In the genomic region with DNA sequence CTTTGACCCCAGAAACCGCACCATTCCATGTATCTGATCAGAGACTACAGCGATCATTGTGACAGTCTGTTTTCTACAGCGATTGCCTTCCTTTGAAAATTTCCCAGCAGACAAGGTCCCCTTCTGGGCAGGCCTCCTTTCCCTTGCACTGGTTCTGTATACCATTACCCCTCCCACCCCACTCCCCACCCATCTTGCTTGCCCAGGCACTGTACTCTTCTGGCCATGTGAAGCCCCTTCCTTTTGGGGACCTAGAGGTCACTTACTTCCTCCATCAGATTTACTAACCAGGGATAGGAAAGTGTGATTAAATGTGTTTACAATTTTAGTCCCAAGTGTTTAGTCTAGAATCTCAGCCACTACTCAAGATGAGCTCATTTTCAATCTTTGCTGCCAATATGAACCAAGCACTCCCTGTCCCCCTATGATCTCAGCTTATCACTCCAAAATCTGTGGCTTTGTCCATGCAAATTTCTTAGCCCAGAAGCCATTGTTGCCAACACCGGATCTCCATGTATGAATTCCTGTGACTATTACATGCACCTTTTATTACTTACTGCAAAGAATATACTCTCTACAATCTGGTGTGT, we compare ENCODE assay signal across 29 mouse cellular contexts.
DNase-seq lines count a peak whose midpoint lies in the region; ATAC-seq and TF ChIP-seq lines count a peak whose summit lies in the region.
"Had no signal": no experiment of that assay in that cellular context is flagged by ENCODE, and none has a peak within 500 bp of the region (broad histone marks: within the 10 kb centered on the region; RNA-seq: fewer than 3 reads in every experiment).

No protein-coding gene starts in this region.

- no peaks in the 10 kb centered on the region for H3K9me3 ChIP-seq in lung, embryonic 15.5 days
- no peaks in the 10 kb centered on the region for H3K9me3 ChIP-seq in lung, postnatal 0 days (ENCODE audit: low read length)
- H3K9me3 ChIP-seq: embryonic facial prominence, embryonic 12.5 days; embryonic facial prominence, embryonic 15.5 days; G1E; heart, embryonic 12.5 days; heart, embryonic 15.5 days; hindbrain, embryonic 10.5 days; hindbrain, embryonic 13.5 days had no signal

- ATAC-seq in lung, embryonic 15.5 days (ENCODE audit: borderline replicate concordance, extremely low read depth, low FRiP score, low TSS enrichment) = peak; percentile 74
- ATAC-seq in lung, postnatal 0 days = peak; percentile 75
- ATAC-seq: forebrain, embryonic 14.5 days; forebrain, postnatal 0 days; hindbrain, embryonic 16.5 days; Patski had no signal

- no peak for DNase-seq in lung, postnatal 14 days
- DNase-seq in lung, postnatal 0 days (ENCODE audit: low spot score) = peak; percentile 67
- peak; percentile 34 for DNase-seq in lung, postnatal 36 days
- DNase-seq in cerebellum, postnatal 25 days = no peak
- no peak for DNase-seq in left cerebral cortex, postnatal 25 days (ENCODE audit: low spot score in 2 of 2)
- DNase-seq: adrenal gland, postnatal 10 days; adrenal gland, postnatal 36 days; B cell, adult 2 months; cerebellum, adult 18-20 months; cerebellum, adult 9-10 months; cerebellum, postnatal 14 days; forebrain, postnatal 0 days; gastrocnemius, adult 2 months; gastrocnemius, postnatal 14 days; heart, adult 18-20 months; heart, postnatal 10 days; heart, postnatal 36 days had no signal

- no peak overlapping the region for H3K9ac ChIP-seq in lung, embryonic 15.5 days
- no peak overlapping the region for H3K9ac ChIP-seq in lung, postnatal 0 days (replicated peaks; ENCODE audit: low read depth)
- H3K9ac ChIP-seq: embryonic facial prominence, embryonic 12.5 days; embryonic facial prominence, embryonic 15.5 days; forebrain, postnatal 0 days; heart, embryonic 12.5 days; heart, embryonic 15.5 days; hindbrain, embryonic 13.5 days had no signal

- TF ChIP-seq CTCF in lung, postnatal 0 days (IDR thresholded peaks at IDR 0.05) = no peak

- TF ChIP-seq EP300 in lung, postnatal 0 days (IDR thresholded peaks at IDR 0.05) = peak; percentile 97

- 49% methylated on average over 4 of the region's 4 CpGs for WGBS in lung, embryonic 15.5 days
- WGBS in lung, postnatal 0 days = 48% methylated on average over 4 of the region's 4 CpGs

- no peaks in the 10 kb centered on the region for H3K36me3 ChIP-seq in lung, embryonic 15.5 days
- no peaks in the 10 kb centered on the region for H3K36me3 ChIP-seq in lung, postnatal 0 days (ENCODE audit: insufficient read depth, low read length)
- H3K36me3 ChIP-seq: embryonic facial prominence, embryonic 12.5 days; embryonic facial prominence, embryonic 15.5 days; G1E; heart, embryonic 12.5 days; heart, embryonic 15.5 days; hindbrain, embryonic 10.5 days; hindbrain, embryonic 13.5 days had no signal

- H3K4me3 ChIP-seq in lung, embryonic 15.5 days = no peak overlapping the region
- no peak overlapping the region for H3K4me3 ChIP-seq in lung, postnatal 0 days (ENCODE audit: low read depth, low read length)
- H3K4me3 ChIP-seq: embryonic facial prominence, embryonic 12.5 days; embryonic facial prominence, embryonic 15.5 days; gastrocnemius, adult 2 months; heart, embryonic 12.5 days; heart, embryonic 15.5 days; hindbrain, embryonic 10.5 days; hindbrain, embryonic 13.5 days had no signal

- intact Hi-C loops in left cerebral cortex, postnatal 25 days (cut with DNase I) = no loop called here

- H3K27ac ChIP-seq in lung, embryonic 15.5 days = 0 out of 2 replicates have a peak overlapping the region, but pooled peaks have one; percentile 0
- H3K27ac ChIP-seq in lung, postnatal 0 days (ENCODE audit: low read length) = no peak overlapping the region
- H3K27ac ChIP-seq: embryonic facial prominence, embryonic 12.5 days; embryonic facial prominence, embryonic 15.5 days; gastrocnemius, adult 2 months; heart, embryonic 15.5 days; hindbrain, embryonic 10.5 days; hindbrain, embryonic 13.5 days had no signal

- no peaks in the 10 kb centered on the region for H3K27me3 ChIP-seq in lung, embryonic 15.5 days
- no peaks in the 10 kb centered on the region for H3K27me3 ChIP-seq in lung, postnatal 0 days (replicated peaks; ENCODE audit: insufficient read depth, low read length)
- H3K27me3 ChIP-seq: CH12.LX; embryonic facial prominence, embryonic 12.5 days; embryonic facial prominence, embryonic 15.5 days; heart, embryonic 12.5 days; heart, embryonic 15.5 days; hindbrain, embryonic 13.5 days; Patski had no signal

- no peak overlapping the region for H3K4me2 ChIP-seq in lung, embryonic 15.5 days
- no peak overlapping the region for H3K4me2 ChIP-seq in lung, postnatal 0 days (replicated peaks; ENCODE audit: low read depth, low read length)
- H3K4me2 ChIP-seq: embryonic facial prominence, embryonic 12.5 days; embryonic facial prominence, embryonic 15.5 days; heart, embryonic 12.5 days; heart, embryonic 15.5 days; hindbrain, embryonic 13.5 days had no signal

- peaks cover 9% of the 10 kb centered on the region; the same call in 1 of the 2 replicates for H3K4me1 ChIP-seq in lung, embryonic 15.5 days
- H3K4me1 ChIP-seq in lung, postnatal 0 days (ENCODE audit: insufficient read depth, low read depth, low read length) = no peaks in the 10 kb centered on the region
- H3K4me1 ChIP-seq: embryonic facial prominence, embryonic 12.5 days; embryonic facial prominence, embryonic 15.5 days; heart, embryonic 12.5 days; heart, embryonic 15.5 days; hindbrain, embryonic 13.5 days had no signal

Comparison
In these comparisons a context has a peak if more than half of its experiments do, and no peak if none do; other contexts are left out.
1. DNase-seq: peak in lung, postnatal 0 days (single experiment) and lung, postnatal 36 days (single experiment); none in lung, postnatal 14 days (single experiment), cerebellum, postnatal 25 days (0 of 2) and left cerebral cortex, postnatal 25 days (0 of 2).